Mouse (Mus musculus) adrenal gland, adult 8-10 months (tissue): ENCODE measurements around the gene Krtap10-10. TPM values are rescaled to one million over a fixed set of nuclear protein-coding genes. Genes with fewer than 3 reads are reported as not detected.

Experiments
- DNase-seq: peaks from one replicate; pipeline ENCODE4 v3.0.0; 2022
- total RNA-seq, 4 experiments: library from RNA; stranded (reverse); gene quantifications; 2 replicates each; pipeline ENCODE4 v1.2.4; 2022

The Krtap10-10 gene
- total RNA-seq, 4 experiments from 2014 or later = not detected

DNA sequence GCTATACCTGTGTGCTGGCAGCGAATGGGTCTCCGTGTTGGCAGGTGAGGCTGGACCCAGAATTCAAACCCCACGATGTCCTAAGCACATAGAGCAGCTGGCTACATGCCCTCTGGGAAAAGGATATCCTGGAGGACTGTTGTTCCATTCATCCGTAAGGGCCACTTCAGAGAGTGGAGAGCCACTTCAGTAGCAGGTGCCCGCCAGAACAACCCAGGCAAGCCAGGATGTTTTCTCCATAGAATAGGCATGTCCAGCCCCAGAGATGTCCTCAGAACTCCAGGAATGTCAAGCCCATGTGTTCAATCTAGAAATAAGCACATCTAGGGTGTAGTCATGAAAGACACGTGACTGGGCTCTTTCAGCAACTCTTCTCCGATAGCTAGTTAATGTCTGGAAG, 33.9 kb downstream of the Krtap10-10 start:
- no peak for DNase-seq

DNA sequence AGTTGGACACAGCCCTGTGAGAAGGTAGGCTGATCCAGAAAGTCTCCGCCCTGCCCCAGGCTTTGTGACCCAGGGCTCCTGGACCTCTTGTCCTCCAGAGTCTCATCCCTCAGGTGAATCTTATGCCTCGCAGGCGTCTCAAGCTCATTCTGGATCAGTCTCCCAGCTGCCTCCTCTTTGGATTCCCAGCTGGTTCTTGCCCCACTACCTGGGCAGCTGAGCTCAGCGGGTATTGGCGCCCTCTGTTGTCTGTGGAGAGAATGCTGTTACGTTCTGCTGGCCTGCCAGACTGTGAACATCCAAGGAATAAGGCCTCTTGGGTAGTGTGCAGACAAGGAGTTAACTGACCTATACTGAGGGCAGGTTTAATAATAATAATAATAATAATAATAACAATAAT, 43.2 kb downstream of the Krtap10-10 start:
- no peak for DNase-seq

DNA sequence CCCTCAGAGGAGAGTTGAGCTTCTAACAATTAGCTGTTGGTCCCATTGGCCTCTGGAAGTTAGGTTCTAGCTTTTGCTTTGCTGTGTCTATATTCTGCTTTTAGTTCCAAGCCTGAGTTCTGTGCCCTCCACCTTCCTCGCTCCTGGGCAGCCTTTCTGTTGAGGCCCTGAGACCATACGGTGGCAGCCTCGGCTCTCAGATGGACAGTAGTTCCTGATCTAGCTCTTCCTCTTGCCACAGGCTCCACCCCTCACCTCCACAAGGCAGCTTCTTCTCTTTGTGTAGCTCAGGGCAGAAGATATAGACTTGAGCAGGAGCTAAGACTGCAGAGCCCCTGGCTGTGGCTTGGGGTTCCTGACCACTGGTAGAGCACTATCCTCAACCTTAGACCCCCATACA, 44.6 kb downstream of the Krtap10-10 start:
- DNase-seq = no peak

DNA sequence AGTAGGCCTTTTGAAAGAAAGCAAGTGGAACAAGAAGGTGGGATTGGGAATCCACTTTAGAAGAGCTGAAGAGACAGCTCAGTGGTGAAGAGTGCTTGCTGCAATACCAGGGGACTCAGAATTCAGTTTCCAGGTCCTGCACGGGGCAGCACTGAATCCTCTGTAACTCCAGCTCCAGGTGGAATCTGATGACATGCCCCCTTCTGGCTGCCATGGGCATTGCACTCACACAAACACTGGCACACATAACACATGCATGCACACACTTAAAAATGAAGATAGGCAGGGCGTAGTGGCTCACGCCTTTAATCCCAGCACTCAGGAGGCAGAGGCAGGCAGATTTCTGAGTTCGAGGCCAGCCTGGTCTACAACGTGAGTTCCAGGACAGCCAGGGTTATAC, 46.8 kb downstream of the Krtap10-10 start:
- DNase-seq = no peak

DNA sequence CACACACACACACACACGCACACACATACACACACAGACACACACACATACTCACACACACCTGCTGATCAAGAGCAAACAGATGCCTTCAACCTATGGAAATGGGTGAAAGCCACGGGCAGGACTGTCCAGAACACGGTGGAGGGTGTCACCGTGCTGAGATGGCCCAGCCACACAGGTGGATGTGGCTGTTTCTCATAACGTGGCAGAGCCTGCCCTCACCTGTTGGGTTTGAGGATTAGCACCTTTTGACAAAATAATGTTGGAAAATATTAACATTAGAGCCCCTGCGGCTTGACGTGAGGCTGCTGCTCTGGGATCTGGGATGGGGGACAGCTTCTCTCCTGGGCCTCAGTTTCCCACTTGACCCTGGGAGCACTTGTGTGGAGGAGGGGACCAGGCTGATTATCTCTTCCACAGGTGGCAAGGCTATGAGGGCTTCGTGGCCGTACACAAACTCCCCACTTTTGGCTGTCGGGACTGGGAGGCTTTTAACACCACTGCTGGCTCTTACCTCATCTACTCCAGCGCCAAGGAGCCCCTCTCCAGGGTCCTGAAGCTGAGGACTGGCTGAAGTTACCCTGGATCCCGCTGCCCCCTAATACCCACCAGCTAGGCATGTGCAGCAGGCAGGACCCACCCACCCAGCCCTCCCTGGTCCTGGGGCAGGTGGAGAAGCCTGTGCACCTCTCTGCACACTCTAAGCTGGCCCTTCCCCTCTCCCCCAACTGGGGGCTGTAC, 50.4 kb downstream of the Krtap10-10 start:
- DNase-seq = no peak

Other genes with a start within 250 kb of the Krtap10-10 start
- gene Sumo3, start 229.8 kb upstream of the Krtap10-10 start, total RNA-seq = 100 to 1,000 TPM in 3 of 4 experiments, 10 to 100 TPM in 1; 98.9 to 125 (median 115) TPM
- gene Gm49325, start 229.8 kb upstream of the Krtap10-10 start, total RNA-seq = 10 to 100 TPM; 15.2 to 24.8 (median 18.1) TPM
- gene Ube2g2, start 213.7 kb upstream of the Krtap10-10 start, total RNA-seq = 10 to 100 TPM; 46.0 to 63.0 (median 53.7) TPM
- gene Tspear, start 149.4 kb upstream of the Krtap10-10 start, total RNA-seq = 1 to 10 TPM in 1 of 4 experiments, under 1 TPM in 3; 0.15 to 1.4 (median 0.81) TPM
- not detected for gene Gm19402, start 145.2 kb upstream of the Krtap10-10 start, total RNA-seq
- not detected for gene Gm9508, start 138.7 kb upstream of the Krtap10-10 start, total RNA-seq
- gene Gm10272, start 129.3 kb upstream of the Krtap10-10 start, total RNA-seq = not detected
- gene Gm10024, start 124.5 kb upstream of the Krtap10-10 start, total RNA-seq = not detected
- gene Gm10142, start 120.1 kb upstream of the Krtap10-10 start, total RNA-seq = not detected
- not detected for gene Krtap12-1, start 115.3 kb upstream of the Krtap10-10 start, total RNA-seq
- not detected for gene Gm10100, start 109.5 kb upstream of the Krtap10-10 start, total RNA-seq
- gene Gm18596, start 93.3 kb upstream of the Krtap10-10 start, total RNA-seq = not detected
- gene Gm9736, start 84.6 kb upstream of the Krtap10-10 start, total RNA-seq = not detected
- not detected for gene Gm3233, start 76.3 kb upstream of the Krtap10-10 start, total RNA-seq
- not detected for gene Gm3238, start 64.6 kb upstream of the Krtap10-10 start, total RNA-seq
- not detected for gene Gm7138, start 59.0 kb upstream of the Krtap10-10 start, total RNA-seq
- gene Gm3250, start 53.4 kb upstream of the Krtap10-10 start, total RNA-seq = not detected
- not detected for gene Gm7137, start 47.7 kb upstream of the Krtap10-10 start, total RNA-seq
- gene Gm9639, start 40.9 kb upstream of the Krtap10-10 start, total RNA-seq = not detected
- gene Gm19668, start 36.8 kb upstream of the Krtap10-10 start, total RNA-seq = not detected
- not detected for gene Gm9507, start 24.1 kb upstream of the Krtap10-10 start, total RNA-seq
- gene Gm2696, start 21.3 kb upstream of the Krtap10-10 start, total RNA-seq = not detected
- gene Krtap10-4, start 8.9 kb upstream of the Krtap10-10 start, total RNA-seq = not detected
- gene Gm36176, start 10.9 kb downstream of the Krtap10-10 start, total RNA-seq = not detected
- not detected for gene Gm10318, start 16.9 kb downstream of the Krtap10-10 start, total RNA-seq
- gene Gm3285, start 26.0 kb downstream of the Krtap10-10 start, total RNA-seq = not detected
- gene Lrrc3, start 66.6 kb downstream of the Krtap10-10 start, total RNA-seq = 10 to 100 TPM in 1 of 4 experiments, 1 to 10 TPM in 3; 5.5 to 10.8 (median 7.3) TPM
- gene Trpm2, start 134.6 kb downstream of the Krtap10-10 start, total RNA-seq = 10 to 100 TPM in 2 of 4 experiments, 1 to 10 TPM in 2; 2.2 to 10.4 (median 7.6) TPM
- gene 1810043G02Rik, start 142.6 kb downstream of the Krtap10-10 start, total RNA-seq = 10 to 100 TPM; 18.8 to 41.2 (median 28.6) TPM
- gene Pfkl, start 174.1 kb downstream of the Krtap10-10 start, total RNA-seq = 100 to 1,000 TPM in 1 of 4 experiments, 10 to 100 TPM in 3; 79.7 to 108 (median 89.6) TPM
- gene Dnmt3l, start 206.0 kb downstream of the Krtap10-10 start, total RNA-seq = 10 to 100 TPM in 3 of 4 experiments, 1 to 10 TPM in 1; 4.3 to 41.2 (median 20.8) TPM
- not detected for gene Aire, start 207.7 kb downstream of the Krtap10-10 start, total RNA-seq
- gene Icosl, start 233.4 kb downstream of the Krtap10-10 start, total RNA-seq = 10 to 100 TPM; 17.7 to 20.6 (median 18.7) TPM